In genomic region chr6:5151171-5151570, GRCm38 (mm10) we compare ENCODE assay signal across 15 mouse cellular contexts. TPM values are rescaled to one million over a fixed set of nuclear protein-coding genes. Genes with fewer than 3 reads are reported as not detected.
A peak's percentile ranks its signal among the peaks of the same experiment; 100 is the strongest.
DNase-seq lines count a peak whose midpoint lies in the region; ATAC-seq and TF ChIP-seq lines count a peak whose summit lies in the region.
"Had no signal": no experiment of that assay in that cellular context is flagged by ENCODE, and none has a peak within 500 bp of the region (broad histone marks: within the 10 kb centered on the region; RNA-seq: fewer than 3 reads in every experiment).

No protein-coding gene starts in this region.

- peak; percentile 69 for ATAC-seq in lung, embryonic 14.5 days (ENCODE audit: insufficient read depth)
- peak; percentile 60 for ATAC-seq in Patski
- 0 out of 2 replicates have a peak, but pooled peaks have one; percentile 46 for ATAC-seq in heart, embryonic 16.5 days (replicated peaks; ENCODE audit: extremely low read depth, insufficient read depth, low FRiP score)
- ATAC-seq: inflammation-experienced regulatory T-cells, adult 6 months had no signal

- H3K4me3 ChIP-seq in gastrocnemius, adult 2 months: no peak overlapping the region
- no peak overlapping the region for H3K4me3 ChIP-seq in lung, embryonic 14.5 days (ENCODE audit: low read depth, low read length)
- H3K4me3 ChIP-seq in heart, embryonic 16.5 days (ENCODE audit: low read length): no peak overlapping the region
- no peak overlapping the region for H3K4me3 ChIP-seq in limb, embryonic 10.5 days
- H3K4me3 ChIP-seq: erythroblast, embryonic 14.5 days; midbrain, embryonic 12.5 days had no signal

- in situ Hi-C loops in Patski (cut with MboI; ENCODE audit: low pct_unique_long_range_greater_than_20kb): no loop called here

- WGBS in lung, embryonic 14.5 days: 35% methylated on average over 4 of the region's 4 CpGs
- 42% methylated on average over 4 of the region's 4 CpGs for WGBS in heart, embryonic 16.5 days
- WGBS in limb, embryonic 10.5 days: 93% methylated on average over 4 of the region's 4 CpGs

- no peaks in the 10 kb centered on the region for H3K36me3 ChIP-seq in lung, embryonic 14.5 days (ENCODE audit: insufficient read depth)
- H3K36me3 ChIP-seq in heart, embryonic 16.5 days (ENCODE audit: control insufficient read depth, insufficient read depth): no peaks in the 10 kb centered on the region; the same call in none of the 2 replicates
- peaks cover 16% of the 10 kb centered on the region for H3K36me3 ChIP-seq in limb, embryonic 10.5 days
- H3K36me3 ChIP-seq: midbrain, embryonic 12.5 days had no signal

- H3K9me3 ChIP-seq in lung, embryonic 14.5 days (ENCODE audit: low read depth, low read length): no peaks in the 10 kb centered on the region
- no peaks in the 10 kb centered on the region for H3K9me3 ChIP-seq in heart, embryonic 16.5 days (replicated peaks; ENCODE audit: control insufficient read depth, low read length)
- no peaks in the 10 kb centered on the region for H3K9me3 ChIP-seq in limb, embryonic 10.5 days (replicated peaks)
- H3K9me3 ChIP-seq: midbrain, embryonic 12.5 days had no signal

- H3K9ac ChIP-seq in lung, embryonic 14.5 days: no peak overlapping the region
- H3K9ac ChIP-seq in heart, embryonic 16.5 days (ENCODE audit: low read length): no peak overlapping the region
- H3K9ac ChIP-seq: midbrain, embryonic 12.5 days had no signal

- intact Hi-C loops in gastrocnemius, adult 2 months (cut with DNase I): no loop called here

- 0 out of 2 replicates have a peak, but pooled peaks cover 3% of the 10 kb centered on the region for H3K4me1 ChIP-seq in lung, embryonic 14.5 days (ENCODE audit: insufficient read depth)
- H3K4me1 ChIP-seq in heart, embryonic 16.5 days (ENCODE audit: control insufficient read depth, insufficient read depth, low read length): peaks cover 26% of the 10 kb centered on the region
- peaks cover 11% of the 10 kb centered on the region for H3K4me1 ChIP-seq in limb, embryonic 10.5 days

- DNase-seq in gastrocnemius, adult 2 months: peak; percentile 35
- no peak for DNase-seq in gastrocnemius, adult 8-10 months (ENCODE audit: low spot score in 2 of 2)
- peak; percentile 76 for DNase-seq in lung, embryonic 14.5 days
- no peak for DNase-seq in lung, postnatal 4 days
- no peak for DNase-seq in Patski (ENCODE audit: low read depth, low spot score)
- no peak for DNase-seq in limb, embryonic 10.5 days (ENCODE audit: low spot score)
- DNase-seq in spleen, adult 18-20 months: no peak
- DNase-seq: thymus, postnatal 4 days had no signal

- no peaks in the 10 kb centered on the region for H3K27me3 ChIP-seq in lung, embryonic 14.5 days (ENCODE audit: insufficient read depth, low read length)
- H3K27me3 ChIP-seq in Patski: no peaks in the 10 kb centered on the region
- no peaks in the 10 kb centered on the region for H3K27me3 ChIP-seq in heart, embryonic 16.5 days (ENCODE audit: control insufficient read depth, insufficient read depth, low read length)
- H3K27me3 ChIP-seq in limb, embryonic 10.5 days (ENCODE audit: low read depth, poor library complexity, severe bottlenecking): no peaks in the 10 kb centered on the region
- H3K27me3 ChIP-seq: midbrain, embryonic 12.5 days had no signal

- no peak overlapping the region for H3K4me2 ChIP-seq in lung, embryonic 14.5 days
- no peak overlapping the region for H3K4me2 ChIP-seq in heart, embryonic 16.5 days (ENCODE audit: low read depth, low read length)
- H3K4me2 ChIP-seq: midbrain, embryonic 12.5 days had no signal

- no peak for TF ChIP-seq CTCF in gastrocnemius, adult 2 months (IDR thresholded peaks at IDR 0.05)
- TF ChIP-seq CTCF in lung, embryonic 14.5 days (IDR thresholded peaks at IDR 0.05; ENCODE audit: low read depth): no peak
- no peak for TF ChIP-seq CTCF in Patski (IDR thresholded peaks at IDR 0.05)

- no peak overlapping the region for H3K27ac ChIP-seq in gastrocnemius, adult 2 months
- 0 out of 2 replicates have a peak overlapping the region, but pooled peaks have one; percentile 1 for H3K27ac ChIP-seq in lung, embryonic 14.5 days (ENCODE audit: low read depth)
- H3K27ac ChIP-seq in heart, embryonic 16.5 days (ENCODE audit: low read length): peak overlapping the region; percentile 74
- no peak overlapping the region for H3K27ac ChIP-seq in limb, embryonic 10.5 days
- H3K27ac ChIP-seq: midbrain, embryonic 12.5 days had no signal

- POLR2A ChIA-PET in Patski (lab: Charles Lee): no interaction called here

- CTCF ChIA-PET in Patski (lab: Charles Lee): interaction anchor here (0.7 to 2.2 kb wide), 3 partner anchors 21 to 27 kb away, joined by 3 to 5 read pairs (median 4); no protein-coding TSS in a partner anchor

RNA-seq across cellular contexts. Expression of gene Pon1, which starts 42.6 kb away (rescaled TPM):
- under 1 TPM in 1 of 2 experiments, not detected in 1; 0.31 TPM for total RNA-seq in gastrocnemius, adult 2 months (2021)
- total RNA-seq in gastrocnemius, adult 8-10 months (2022): under 1 TPM in 2 of 4 experiments, not detected in 2; 0.38 to 0.51 TPM
- 0.15 TPM in 1 of 2 replicates, not detected in the other for polyA plus RNA-seq in lung, embryonic 14.5 days (2014; fragmentation: Nextera tagmentation; extraction: Ambion mirVana)
- not detected for polyA plus RNA-seq in Patski (2021)
- polyA plus RNA-seq in heart, embryonic 16.5 days (2015; fragmentation: Nextera tagmentation; extraction: Ambion mirVana): 0.10 TPM in 1 of 2 replicates, not detected in the other
- polyA plus RNA-seq in limb, embryonic 10.5 days (2016; fragmentation: Nextera tagmentation; extraction: Ambion mirVana): 0.10 TPM in 1 of 2 replicates, not detected in the other
- polyA plus RNA-seq: C2C12; cortical plate, adult 2 months; erythroblast, embryonic 14.5 days; inflammation-experienced regulatory T-cells, adult 6 months; limb, embryonic 14.5 days; midbrain, embryonic 12.5 days had no signal

Comparison
In these comparisons a context has a peak if more than half of its experiments do, and no peak if none do; other contexts are left out.
1. DNase-seq: peak in gastrocnemius, adult 2 months (single experiment) and lung, embryonic 14.5 days (single experiment); none in gastrocnemius, adult 8-10 months (0 of 2), lung, postnatal 4 days (0 of 2), Patski (single experiment), limb, embryonic 10.5 days (single experiment) and spleen, adult 18-20 months (0 of 2).
2. H3K27ac ChIP-seq: peak in lung, embryonic 14.5 days (single experiment) and heart, embryonic 16.5 days (single experiment); none in gastrocnemius, adult 2 months (single experiment) and limb, embryonic 10.5 days (single experiment).
3. Peak in every context shown above with its lines, with median percentiles within 50 percentile points of each other: ATAC-seq.